Mouse (Mus musculus) B cell, adult 2 months (primary cell): Measurements from ENCODE around the gene Dnah7b.
"Not testable (repeated sequence)": the region's sequence is repeated elsewhere in the genome, so short reads cannot be mapped to it uniquely, and the experiment has no call there.

Source experiments
- DNase-seq, 2 experiments: peaks; one replicate each; pipeline ENCODE4 v3.0.0; 2022

Dnah7b gene

DNA sequence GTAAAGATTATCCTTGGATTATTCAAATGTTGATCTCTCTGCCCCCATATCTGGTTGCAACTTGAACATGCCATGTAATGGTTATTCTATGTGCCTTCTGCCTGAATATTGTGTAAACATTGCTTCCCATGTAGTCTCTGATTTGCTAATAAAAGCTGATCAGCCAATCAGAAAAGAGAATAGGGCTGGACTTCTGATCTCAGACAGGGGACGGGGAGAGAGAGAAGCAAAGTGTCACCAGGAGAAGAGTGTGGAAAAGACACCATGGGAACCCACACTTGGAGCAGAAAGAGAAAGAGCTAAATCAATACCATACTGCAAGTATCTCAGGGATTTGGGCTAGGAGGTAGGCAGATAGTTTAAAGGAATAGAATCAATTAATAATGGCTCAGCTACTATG is at the start of gene Dnah7b:
Gene Dnah7b (plus strand): TSS at position 301 of the 400 bp plus-strand sequence.
- DNase-seq = no peak

DNA sequence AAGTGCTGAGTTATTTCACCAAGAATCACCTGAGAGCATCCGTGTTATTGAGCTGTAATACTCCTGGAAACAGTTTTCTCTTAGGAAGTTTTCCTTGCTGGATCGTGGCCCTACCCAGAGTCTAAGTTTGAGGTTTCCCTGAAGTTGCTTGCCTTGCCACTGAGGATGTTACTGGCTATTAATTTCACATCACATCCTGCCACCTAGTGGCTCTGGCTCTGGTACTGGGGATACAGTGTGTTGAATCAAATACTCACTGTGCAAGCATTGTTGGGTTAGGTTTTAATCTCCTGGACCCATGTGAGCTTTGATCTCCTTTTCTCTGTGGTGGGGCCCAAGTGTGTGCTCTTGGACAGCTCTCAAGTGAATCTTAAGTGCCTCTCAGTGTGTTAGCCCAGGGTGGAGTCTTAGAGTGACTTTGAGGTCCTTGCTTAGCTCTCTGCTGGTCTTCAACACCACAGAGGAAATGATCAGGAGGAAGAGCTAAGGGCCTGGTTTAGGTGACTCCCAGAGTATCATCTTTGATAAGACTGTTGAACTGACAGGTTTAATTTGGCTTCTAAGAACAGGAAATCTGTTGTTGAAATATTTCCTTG is 47.6 kb upstream of the Dnah7b start:
- no peak for DNase-seq

DNA sequence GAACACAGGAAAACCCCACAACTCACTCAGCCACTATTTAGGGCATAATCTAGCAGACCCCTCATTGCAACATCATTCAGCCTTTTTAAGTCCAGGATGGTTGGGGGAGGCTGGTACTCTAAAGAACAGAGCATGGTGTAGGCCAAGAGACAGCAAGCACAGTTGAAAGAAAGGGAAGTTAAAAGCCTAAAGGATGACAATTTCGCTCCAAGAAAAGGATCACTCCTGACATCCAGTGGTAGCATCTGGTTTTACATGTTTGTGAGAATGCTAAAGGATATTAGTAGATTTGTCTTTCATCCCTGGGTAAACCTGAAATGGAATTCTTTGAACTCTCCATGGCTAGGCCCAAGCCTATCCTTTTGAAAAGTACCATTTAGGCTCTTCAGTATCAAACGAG is 43.9 kb upstream of the Dnah7b start:
- no peak for DNase-seq

GRCm38 (mm10) chr1:46031993-46032555 is 34.0 kb upstream of the Dnah7b start:
- no peak for DNase-seq

- DNase-seq = no peak
These were observed 17.9 kb upstream of the Dnah7b start for GRCm38 (mm10) chr1:46048188-46048587.

DNA sequence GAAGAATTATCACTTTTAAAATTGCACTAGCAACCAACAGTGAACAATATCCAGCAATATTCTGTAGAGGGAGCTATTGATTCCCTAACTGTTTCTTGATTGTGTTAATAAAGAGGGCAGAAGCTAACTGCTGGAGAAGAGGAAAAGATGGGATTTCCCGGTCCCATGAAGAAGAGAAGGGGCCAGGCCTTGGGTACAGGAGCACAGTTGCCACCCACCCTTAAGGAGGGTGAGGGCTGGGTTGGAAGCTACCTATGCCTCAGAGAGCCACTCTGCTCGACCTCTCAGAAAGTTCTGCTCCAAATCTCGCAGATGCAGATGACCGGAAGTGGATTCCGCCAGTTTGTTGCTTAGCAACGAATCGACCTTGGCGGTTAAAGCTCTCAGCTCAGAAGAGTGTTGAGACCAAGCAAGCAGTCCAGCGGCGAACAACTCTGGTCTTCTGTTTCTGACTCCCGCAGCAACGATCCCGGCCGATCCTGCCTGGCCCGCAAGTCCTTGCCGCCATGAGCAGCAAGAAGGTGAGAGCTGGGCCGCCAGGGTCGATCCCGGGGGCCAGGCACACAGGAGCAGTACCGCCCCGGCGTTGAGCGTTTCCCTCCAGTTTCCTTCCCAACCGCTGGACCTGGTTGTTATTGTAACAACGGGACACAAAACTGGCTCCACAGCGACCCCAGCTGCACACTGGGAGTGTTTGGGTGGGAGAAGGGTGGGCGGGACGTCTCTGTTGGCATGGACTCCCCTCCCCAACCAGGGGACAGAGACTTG is 553 bp downstream of the Dnah7b start:
- DNase-seq = no peak

DNA sequence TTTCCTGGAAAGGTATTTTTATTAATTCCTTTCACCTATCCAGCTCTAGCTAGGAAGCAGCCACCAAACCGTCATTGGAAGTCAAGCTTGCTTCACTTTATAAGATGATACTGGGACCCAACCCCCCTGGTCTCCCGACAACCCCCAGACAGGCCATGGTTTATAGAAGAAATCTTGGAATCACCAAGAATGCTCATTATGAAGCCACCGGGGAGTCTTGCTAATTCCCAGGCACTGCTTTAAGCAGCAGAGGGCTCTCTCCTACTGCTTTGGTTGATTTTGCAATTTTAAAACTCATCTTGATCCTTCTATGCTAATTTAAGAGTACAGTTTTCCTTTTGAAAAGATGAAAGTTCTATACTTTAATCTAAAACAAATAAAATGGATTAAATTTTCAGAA is 2.7 kb downstream of the Dnah7b start:
- DNase-seq = not testable (repeated sequence)

DNA sequence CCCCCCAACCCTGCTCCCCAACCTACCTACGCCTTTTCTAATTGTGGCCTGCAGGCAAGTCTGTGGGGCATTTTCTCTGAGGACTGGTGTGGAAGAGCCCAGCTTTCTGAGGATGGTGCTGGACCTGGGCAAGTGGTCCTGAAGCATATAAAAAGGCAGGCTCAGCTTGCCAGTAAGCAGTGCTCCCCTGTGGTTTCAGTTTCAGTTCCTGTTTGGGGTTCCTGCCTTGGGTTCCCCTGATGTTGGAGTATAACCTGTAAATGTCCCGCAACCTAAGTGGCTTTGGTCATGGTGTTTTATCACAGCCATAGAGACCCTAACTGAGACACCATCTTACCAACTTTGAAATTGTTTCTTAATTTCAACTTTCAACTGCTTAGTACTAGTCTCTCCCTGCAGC is 11.8 kb downstream of the Dnah7b start:
- no peak for DNase-seq

DNA sequence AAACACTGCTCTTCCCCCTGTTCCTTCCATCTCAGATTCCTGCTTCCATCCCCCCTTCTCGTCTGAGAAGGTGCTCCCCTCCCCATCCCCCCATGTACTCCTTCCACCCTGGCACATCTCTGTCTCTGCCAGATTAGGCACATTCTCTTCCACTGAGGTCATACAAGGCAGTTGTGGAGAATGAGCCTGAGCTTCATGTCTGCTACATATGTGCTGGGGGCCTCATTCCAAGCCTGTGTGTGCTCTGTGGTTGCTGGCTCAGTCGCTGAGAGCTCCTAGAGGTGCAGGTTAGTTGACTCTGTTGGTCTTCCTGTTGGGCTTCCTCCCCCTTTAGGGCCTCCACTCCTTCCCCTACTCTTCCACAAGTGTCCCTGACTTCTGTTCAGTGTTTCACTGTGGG is 34.4 kb downstream of the Dnah7b start:
- DNase-seq = no peak

DNA sequence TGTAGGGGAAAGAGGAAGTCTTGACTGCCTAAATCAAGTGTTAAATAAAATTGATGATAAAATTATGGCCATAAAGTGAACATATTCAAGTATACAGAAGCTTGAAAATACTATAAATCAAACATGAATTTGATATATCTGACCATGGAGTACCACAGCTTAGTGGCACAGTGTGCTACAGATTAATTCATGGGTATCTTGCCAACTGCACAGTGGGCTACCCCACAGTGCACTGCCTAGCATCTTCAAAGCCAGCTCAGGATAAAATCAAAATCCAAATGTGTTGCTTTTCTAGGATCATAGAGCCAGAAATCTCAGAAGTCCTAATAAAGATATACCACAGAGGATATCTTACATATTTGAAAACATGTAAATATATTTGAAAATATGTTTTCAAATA is 46.5 kb downstream of the Dnah7b start:
- DNase-seq = not testable (repeated sequence)

- DNase-seq = not testable (repeated sequence)
These were observed 51.1 kb downstream of the Dnah7b start for GRCm38 (mm10) chr1:46117179-46117578.

- no peak for DNase-seq
These were observed 61.9 kb downstream of the Dnah7b start for GRCm38 (mm10) chr1:46128058-46128457.

DNA sequence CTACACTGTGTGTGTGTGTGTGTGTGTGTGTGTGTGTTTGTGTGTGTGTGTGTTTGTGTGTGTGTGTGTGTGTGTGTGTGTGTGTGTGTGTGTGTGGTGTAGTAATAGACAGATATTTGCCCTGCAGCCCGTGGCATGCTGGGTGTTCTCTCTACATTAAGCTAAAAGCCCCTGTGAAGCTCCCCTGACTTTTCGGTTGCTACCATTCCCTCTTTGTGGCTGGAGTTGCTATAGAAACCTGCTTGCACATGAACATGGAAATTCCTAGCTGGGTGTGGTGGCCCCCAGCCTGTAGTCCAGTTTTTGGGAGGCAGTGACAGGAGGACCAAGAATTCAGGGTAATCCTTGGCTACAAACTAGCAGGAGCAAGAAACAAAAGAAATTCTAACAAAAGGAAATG is 130.7 kb downstream of the Dnah7b start:
- DNase-seq = not testable (repeated sequence)

DNA sequence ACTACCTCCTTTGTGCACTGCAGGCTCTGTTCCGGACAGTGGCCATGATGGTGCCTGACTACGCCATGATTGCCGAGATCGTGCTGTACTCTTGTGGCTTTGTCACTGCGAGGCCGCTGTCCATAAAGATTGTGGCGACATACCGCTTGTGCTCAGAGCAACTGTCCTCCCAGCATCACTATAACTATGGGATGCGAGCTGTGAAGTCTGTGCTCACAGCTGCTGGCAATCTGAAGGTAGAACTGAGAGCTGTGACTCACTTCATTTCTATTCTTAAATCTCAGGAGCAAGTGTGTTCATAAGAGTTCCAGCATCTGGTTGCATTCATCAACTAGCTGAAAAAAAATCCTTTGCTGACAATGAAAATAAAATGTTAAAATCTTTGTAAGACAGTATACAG is 135.1 kb downstream of the Dnah7b start:
- not testable (repeated sequence) for DNase-seq

- not testable (repeated sequence) for DNase-seq
These were observed 144.0 kb downstream of the Dnah7b start for GRCm38 (mm10) chr1:46210014-46210588.

GRCm38 (mm10) chr1:46222704-46223103 is 156.6 kb downstream of the Dnah7b start:
- not testable (repeated sequence) for DNase-seq

DNA sequence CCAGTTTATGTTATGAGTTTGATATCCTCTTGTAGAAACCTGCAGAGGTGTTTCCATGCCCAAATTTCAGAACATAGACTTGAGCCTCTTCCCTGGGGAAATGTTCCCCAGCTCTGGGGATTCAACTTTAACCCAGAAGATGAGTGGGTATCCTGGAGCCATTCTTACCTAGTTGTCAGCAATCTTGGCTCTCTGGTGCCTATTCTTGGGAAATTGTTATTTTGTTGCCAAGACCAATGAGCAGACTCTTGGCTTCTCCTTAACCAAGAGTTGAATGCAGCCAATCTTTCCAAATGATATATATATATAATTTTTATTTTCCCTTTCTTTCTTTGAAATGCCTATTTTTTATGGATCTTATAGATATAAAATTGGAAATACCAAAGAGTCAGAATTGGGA is 160.0 kb downstream of the Dnah7b start:
- not testable (repeated sequence) for DNase-seq

GRCm38 (mm10) chr1:46268841-46269240 is 202.7 kb downstream of the Dnah7b start:
- DNase-seq = not testable (repeated sequence)

GRCm38 (mm10) chr1:46271927-46272326 is 205.8 kb downstream of the Dnah7b start:
- DNase-seq = no peak

GRCm38 (mm10) chr1:46278057-46278910 is 212.2 kb downstream of the Dnah7b start:
- DNase-seq = not testable (repeated sequence)

DNA sequence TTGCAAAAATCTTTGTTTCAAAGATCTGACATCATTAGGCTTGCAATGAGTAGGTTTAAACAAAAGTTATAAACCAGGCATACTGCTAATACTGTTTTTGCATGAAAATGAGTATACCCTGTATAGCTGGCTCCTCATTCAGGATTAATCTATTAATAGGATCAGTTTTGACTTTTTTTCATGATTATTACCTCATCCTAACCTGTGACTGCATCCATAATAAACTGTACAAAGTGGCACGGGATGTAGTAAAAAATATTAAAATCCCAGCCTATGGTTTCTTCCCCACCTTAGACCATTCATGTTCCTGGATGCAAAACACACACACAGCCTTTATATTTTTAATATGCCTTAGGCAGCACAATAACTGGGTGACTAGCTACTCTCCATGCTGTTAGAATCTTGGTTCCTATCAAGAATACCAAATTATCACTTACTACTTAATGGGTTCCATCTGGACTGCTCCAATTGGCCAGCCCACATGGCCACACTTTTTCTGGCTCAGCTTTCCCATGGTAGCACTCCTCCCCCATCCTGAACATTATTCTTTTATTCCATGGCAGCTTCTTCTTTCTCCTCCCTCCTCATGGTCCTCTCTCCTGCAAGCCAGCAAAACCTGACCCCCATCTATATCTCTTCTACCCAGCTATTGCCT is 212.9 kb downstream of the Dnah7b start:
- not testable (repeated sequence) for DNase-seq

- DNase-seq = not testable (repeated sequence)
These were observed 228.3 kb downstream of the Dnah7b start for GRCm38 (mm10) chr1:46294451-46294850.
